Mouse (Mus musculus) hindbrain, embryonic 11.5 days (tissue): ENCODE data around the gene S100a16. TPM values are rescaled to one million over a fixed set of nuclear protein-coding genes. Genes with fewer than 3 reads are reported as not detected.

Experiments
- ATAC-seq: fragments of 200-750 bp; cut with Nextera tagmentation; 2 replicates; pipeline ENCODE4 v1.8.0; 2017; ENCODE audit warnings: mild to moderate bottlenecking, moderate TSS enrichment, moderate library complexity; ENCODE audit not compliant: low FRiP score
- DNase-seq: peaks from one replicate; pipeline ENCODE4 v3.0.0-alpha.2; 2015; ENCODE audit warnings: low spot score
- H3K27ac ChIP-seq: fragments of 300-500 bp; sonication (generic); 2 replicates; pipeline ENCODE4 v1.5.1; 2014; ENCODE audit warnings: mild to moderate bottlenecking, low read depth, low read length
- H3K27me3 ChIP-seq: fragments of 300-500 bp; sonication (generic); 2 replicates; pipeline ENCODE4 v1.6.1; 2014; ENCODE audit warnings: mild to moderate bottlenecking, low read length, moderate library complexity, mixed read lengths; ENCODE audit not compliant: control insufficient read depth, insufficient read depth
- H3K36me3 ChIP-seq: fragments of 300-500 bp; sonication (generic); 2 replicates; pipeline ENCODE4 v1.6.1; 2014; ENCODE audit warnings: mild to moderate bottlenecking, low read length, moderate library complexity, mixed read lengths; ENCODE audit not compliant: control insufficient read depth, insufficient read depth
- H3K4me1 ChIP-seq: fragments of 300-500 bp; sonication (generic); replicated peaks from 2 replicates; pipeline ENCODE4 v1.6.1; 2014; ENCODE audit warnings: low read length, mixed read lengths; ENCODE audit not compliant: control insufficient read depth, insufficient read depth
- H3K4me2 ChIP-seq: fragments of 300-500 bp; sonication (generic); replicated peaks from 2 replicates; pipeline ENCODE4 v1.6.1; 2014; ENCODE audit warnings: mild to moderate bottlenecking, low read depth, low read length
- H3K4me3 ChIP-seq: fragments of 300-500 bp; sonication (generic); 2 replicates; pipeline ENCODE4 v1.5.1; 2014; ENCODE audit warnings: low read depth, low read length
- H3K9ac ChIP-seq: fragments of 300-500 bp; sonication (generic); 2 replicates; pipeline ENCODE4 v1.6.1; 2014; ENCODE audit warnings: low read depth, low read length
- H3K9me3 ChIP-seq: fragments of 300-500 bp; sonication (generic); 2 replicates; pipeline ENCODE4 v1.6.1; 2016; ENCODE audit warnings: low read length; ENCODE audit not compliant: control insufficient read depth
- WGBS: fragments of 180-500 bp; shearing (Covaris S2); extraction: QIAGEN DNeasy Blood & Tissue Kit; methylation state at CpG from one replicate; pipeline ENCODE4 v1.1.7; 2014; 5-methylcytosine and 5-hydroxymethylcytosine counted together
- polyA plus RNA-seq: library from polyadenylated mRNA; unstranded; fragments of >200 nt; fragmentation: Nextera tagmentation; extraction: Ambion mirVana; gene quantifications from 2 replicates; pipeline ENCODE4 v1.2.1, GENCODE M21; 2014

The S100a16 gene
- polyA plus RNA-seq, 1 experiment from 2014 or later: 57.0 TPM

GRCm38 (mm10) chr3:90560008-90560628 is 23.1 kb downstream of the S100a16 start, which contains the start of gene S100a3:
Gene S100a3, plus strand, starts transcription at chr3:90560578.
- no peak within 1 kb of the TSS for H3K4me2 ChIP-seq
- H3K36me3 ChIP-seq: no peaks in the 10 kb centered on the region
- H3K27me3 ChIP-seq: no peaks in the 10 kb centered on the region
- ATAC-seq (no peak), DNase-seq (no peak)
- no peaks in the 10 kb centered on the region for H3K9me3 ChIP-seq
- no peak within 1 kb of the TSS for H3K4me3 ChIP-seq
- H3K4me1 ChIP-seq: no peaks in the 10 kb centered on the region
- H3K9ac ChIP-seq: no peak within 1 kb of the TSS
- H3K27ac ChIP-seq: no peak within 1 kb of the TSS
- WGBS: 85% methylated on average over 6 of the region's 6 CpGs

- 86% methylated on average over 5 of the region's 5 CpGs for WGBS
- Histone ChIP-seq H3K9me3 (no peaks in the 10 kb centered on the region), H3K27me3 (no peaks in the 10 kb centered on the region), H3K4me1 (no peaks in the 10 kb centered on the region), H3K4me3 (no peak overlapping the region), H3K4me2 (no peak overlapping the region), H3K27ac (no peak overlapping the region), H3K36me3 (no peaks in the 10 kb centered on the region), H3K9ac (no peak overlapping the region)
- DNase-seq (no peak), ATAC-seq (no peak)
Measured at GRCm38 (mm10) chr3:90574691-90575090, 37.6 kb downstream of the S100a16 start.

GRCm38 (mm10) chr3:90575320-90575719 is 38.3 kb downstream of the S100a16 start:
- ATAC-seq (no peak), DNase-seq (no peak)
- no peak overlapping the region for H3K27ac ChIP-seq
- H3K4me3 ChIP-seq: no peak overlapping the region
- H3K27me3 ChIP-seq: no peaks in the 10 kb centered on the region
- 86% methylated on average over 3 of the region's 3 CpGs for WGBS
- H3K4me2 ChIP-seq: no peak overlapping the region
- no peaks in the 10 kb centered on the region for H3K4me1 ChIP-seq
- H3K9ac ChIP-seq: no peak overlapping the region
- no peaks in the 10 kb centered on the region for H3K36me3 ChIP-seq
- H3K9me3 ChIP-seq: no peaks in the 10 kb centered on the region

- ATAC-seq: no peak
- 77% methylated on average over 10 of the region's 10 CpGs for WGBS
Measured at GRCm38 (mm10) chr3:90576351-90577001, 39.4 kb downstream of the S100a16 start.

GRCm38 (mm10) chr3:90579433-90579832 is 42.4 kb downstream of the S100a16 start:
- DNase-seq: no peak
- Histone ChIP-seq H3K4me3 (no peak overlapping the region), H3K4me2 (no peak overlapping the region), H3K4me1 (no peaks in the 10 kb centered on the region), H3K9ac (no peak overlapping the region), H3K27ac (no peak overlapping the region), H3K27me3 (no peaks in the 10 kb centered on the region), H3K36me3 (no peaks in the 10 kb centered on the region), H3K9me3 (no peaks in the 10 kb centered on the region)
- WGBS: 80% methylated on average over 7 of the region's 7 CpGs
- ATAC-seq: no peak

More at GRCm38 (mm10) chr3:90576351-90577001, 39.4 kb downstream of the S100a16 start:
- Histone ChIP-seq H3K4me2 (no peak overlapping the region), H3K36me3 (no peaks in the 10 kb centered on the region), H3K9me3 (no peaks in the 10 kb centered on the region), H3K9ac (no peak overlapping the region), H3K4me3 (no peak overlapping the region), H3K27me3 (no peaks in the 10 kb centered on the region), H3K4me1 (no peaks in the 10 kb centered on the region), H3K27ac (no peak overlapping the region)
- DNase-seq: no peak

GRCm38 (mm10) chr3:90581141-90581540 is 44.1 kb downstream of the S100a16 start:
- H3K36me3 ChIP-seq: no peaks in the 10 kb centered on the region
- no peaks in the 10 kb centered on the region for H3K4me1 ChIP-seq
- no peak for ATAC-seq
- no peak for DNase-seq
- H3K4me2 ChIP-seq: no peak overlapping the region
- no peak overlapping the region for H3K9ac ChIP-seq
- no peaks in the 10 kb centered on the region for H3K27me3 ChIP-seq
- no peak overlapping the region for H3K27ac ChIP-seq
- no peak overlapping the region for H3K4me3 ChIP-seq
- 90% methylated on average over 5 of the region's 5 CpGs for WGBS
- H3K9me3 ChIP-seq: no peaks in the 10 kb centered on the region

- no peak for DNase-seq
- Histone ChIP-seq H3K4me1 (no peaks in the 10 kb centered on the region), H3K9ac (no peak overlapping the region), H3K4me2 (no peak overlapping the region), H3K4me3 (no peak overlapping the region), H3K9me3 (no peaks in the 10 kb centered on the region), H3K27me3 (no peaks in the 10 kb centered on the region), H3K36me3 (no peaks in the 10 kb centered on the region), H3K27ac (no peak overlapping the region)
- no peak for ATAC-seq
- 91% methylated on average over 1 of the region's 1 CpGs for WGBS
Measured at GRCm38 (mm10) chr3:90582156-90582555, 45.1 kb downstream of the S100a16 start.

GRCm38 (mm10) chr3:90582556-90582955 is 45.5 kb downstream of the S100a16 start:
- Histone ChIP-seq H3K9me3 (no peaks in the 10 kb centered on the region), H3K9ac (no peak overlapping the region), H3K4me3 (no peak overlapping the region), H3K27me3 (no peaks in the 10 kb centered on the region), H3K4me1 (no peaks in the 10 kb centered on the region), H3K4me2 (no peak overlapping the region), H3K36me3 (no peaks in the 10 kb centered on the region), H3K27ac (no peak overlapping the region)
- WGBS: 85% methylated on average over 4 of the region's 4 CpGs
- DNase-seq: no peak
- no peak for ATAC-seq

GRCm38 (mm10) chr3:90583893-90584292 is 46.8 kb downstream of the S100a16 start:
- H3K9me3 ChIP-seq: no peaks in the 10 kb centered on the region
- no peaks in the 10 kb centered on the region for H3K36me3 ChIP-seq
- H3K27ac ChIP-seq: no peak overlapping the region
- no peak overlapping the region for H3K4me3 ChIP-seq
- H3K27me3 ChIP-seq: no peaks in the 10 kb centered on the region
- no peak overlapping the region for H3K9ac ChIP-seq
- DNase-seq: no peak
- no peak overlapping the region for H3K4me2 ChIP-seq
- no peaks in the 10 kb centered on the region for H3K4me1 ChIP-seq
- ATAC-seq: no peak
- WGBS: 64% methylated on average over 3 of the region's 3 CpGs
